ENCODE assay signal across 11 mouse cellular contexts in genomic region chr3:63772617-63773305, GRCm38 (mm10).
A peak's percentile ranks its signal among the peaks of the same experiment; 100 is the strongest.
DNase-seq lines count a peak whose midpoint lies in the region; ATAC-seq and TF ChIP-seq lines count a peak whose summit lies in the region.
"Had no signal": no experiment of that assay in that cellular context is flagged by ENCODE, and none has a peak within 500 bp of the region (broad histone marks: within the 10 kb centered on the region; RNA-seq: fewer than 3 reads in every experiment).

No protein-coding gene starts in this region.

- WGBS in embryonic facial prominence, embryonic 14.5 days, result 70% methylated on average over 7 of the region's 7 CpGs
- 85% methylated on average over 7 of the region's 7 CpGs for WGBS in embryonic facial prominence, embryonic 10.5 days
- 55% methylated on average over 7 of the region's 7 CpGs for WGBS in lung, postnatal 0 days

- H3K4me1 ChIP-seq in embryonic facial prominence, embryonic 14.5 days (ENCODE audit: control insufficient read depth, insufficient read depth, low read length), result 0 out of 2 replicates have a peak, but pooled peaks cover 3% of the 10 kb centered on the region
- H3K4me1 ChIP-seq in embryonic facial prominence, embryonic 10.5 days, result no peaks in the 10 kb centered on the region
- H3K4me1 ChIP-seq in lung, postnatal 0 days (ENCODE audit: insufficient read depth, low read depth, low read length), result no peaks in the 10 kb centered on the region

- no peaks in the 10 kb centered on the region for H3K27me3 ChIP-seq in embryonic facial prominence, embryonic 14.5 days (replicated peaks; ENCODE audit: control insufficient read depth, insufficient read depth, low read length)
- H3K27me3 ChIP-seq in embryonic facial prominence, embryonic 10.5 days (replicated peaks; ENCODE audit: low read depth, poor library complexity, severe bottlenecking), result no peaks in the 10 kb centered on the region
- H3K27me3 ChIP-seq in lung, postnatal 0 days (replicated peaks; ENCODE audit: insufficient read depth, low read length), result no peaks in the 10 kb centered on the region
- H3K27me3 ChIP-seq: Patski had no signal

- no peak overlapping the region for H3K27ac ChIP-seq in embryonic facial prominence, embryonic 14.5 days (replicated peaks; ENCODE audit: low read depth, low read length)
- no peak overlapping the region for H3K27ac ChIP-seq in embryonic facial prominence, embryonic 10.5 days (replicated peaks)
- H3K27ac ChIP-seq in lung, postnatal 0 days (ENCODE audit: low read length), result no peak overlapping the region
- H3K27ac ChIP-seq: liver, embryonic 14.5 days had no signal

- no peak overlapping the region for H3K4me2 ChIP-seq in embryonic facial prominence, embryonic 14.5 days (ENCODE audit: low read depth, low read length)
- no peak overlapping the region for H3K4me2 ChIP-seq in lung, postnatal 0 days (replicated peaks; ENCODE audit: low read depth, low read length)

- no peak overlapping the region for H3K9ac ChIP-seq in embryonic facial prominence, embryonic 14.5 days (ENCODE audit: low read depth, low read length)
- no peak overlapping the region for H3K9ac ChIP-seq in lung, postnatal 0 days (replicated peaks; ENCODE audit: low read depth)
- H3K9ac ChIP-seq: liver, embryonic 14.5 days had no signal

- no peak overlapping the region for H3K4me3 ChIP-seq in embryonic facial prominence, embryonic 14.5 days (ENCODE audit: low read depth, low read length)
- no peak overlapping the region for H3K4me3 ChIP-seq in embryonic facial prominence, embryonic 10.5 days
- no peak overlapping the region for H3K4me3 ChIP-seq in lung, postnatal 0 days (ENCODE audit: low read depth, low read length)

- no peaks in the 10 kb centered on the region for H3K36me3 ChIP-seq in embryonic facial prominence, embryonic 14.5 days (ENCODE audit: control insufficient read depth, insufficient read depth, low read length)
- H3K36me3 ChIP-seq in embryonic facial prominence, embryonic 10.5 days (replicated peaks), result no peaks in the 10 kb centered on the region
- no peaks in the 10 kb centered on the region for H3K36me3 ChIP-seq in lung, postnatal 0 days (ENCODE audit: insufficient read depth, low read length)

- DNase-seq in embryonic facial prominence, embryonic 14.5 days (ENCODE audit: low spot score), result peak; percentile 22
- no peak for DNase-seq in embryonic facial prominence, embryonic 10.5 days (ENCODE audit: low spot score)
- peak; percentile 5 for DNase-seq in lung, postnatal 0 days (ENCODE audit: low spot score)
- DNase-seq in lung, postnatal 14 days, result no peak
- DNase-seq in gastrocnemius, postnatal 10 days, result peak; percentile 26
- peak; percentile 21 for DNase-seq in kidney, postnatal 14 days
- no peak for DNase-seq in embryo, embryonic 11 days
- DNase-seq: midbrain, embryonic 14.5 days had no signal

- no peak for ATAC-seq in embryonic facial prominence, embryonic 14.5 days (ENCODE audit: low read depth)
- ATAC-seq in lung, postnatal 0 days, result no peak
- ATAC-seq in monocyte, adult 5-6 weeks (replicated peaks; ENCODE audit: insufficient number of reproducible peaks, low FRiP score, low TSS enrichment, poor library complexity, severe bottlenecking), result no peak
- ATAC-seq: Patski had no signal

- H3K9me3 ChIP-seq in embryonic facial prominence, embryonic 14.5 days (ENCODE audit: control insufficient read depth, low read length), result no peaks in the 10 kb centered on the region
- H3K9me3 ChIP-seq in embryonic facial prominence, embryonic 10.5 days, result no peaks in the 10 kb centered on the region
- H3K9me3 ChIP-seq in lung, postnatal 0 days (ENCODE audit: low read length), result no peaks in the 10 kb centered on the region

- no peak for TF ChIP-seq EP300 in lung, postnatal 0 days (IDR thresholded peaks at IDR 0.05)

- TF ChIP-seq CTCF in lung, postnatal 0 days (IDR thresholded peaks at IDR 0.05), result no peak

Comparison
In these comparisons a context has a peak if more than half of its experiments do, and no peak if none do; other contexts are left out.
1. DNase-seq: peak in embryonic facial prominence, embryonic 14.5 days (single experiment), lung, postnatal 0 days (single experiment), gastrocnemius, postnatal 10 days (single experiment) and kidney, postnatal 14 days (single experiment); none in embryonic facial prominence, embryonic 10.5 days (single experiment), lung, postnatal 14 days (single experiment) and embryo, embryonic 11 days (single experiment).